Mouse (Mus musculus) adipose tissue, adult 10 weeks (tissue): Measurements from ENCODE around the gene 4833427G06Rik. TPM values are rescaled to one million over a fixed set of nuclear protein-coding genes. Genes with fewer than 3 reads are reported as not detected.

Experiments used
- polyA plus RNA-seq: library from polyadenylated mRNA; stranded (reverse); fragments of 350-450 nt; fragmentation: Illumina TruSeq; extraction: RNeasy Lipid Tissue Mini Kit (QIAGEN cat#74804); gene quantifications from one replicate; pipeline ENCODE4 v1.2.3, GENCODE M21; 2014; ENCODE audit warnings: low read depth, low replicate concordance

The 4833427G06Rik gene
- 2.9 TPM for polyA plus RNA-seq

GRCm38 (mm10) chr9:51101756-51102425 is at the start of gene 4833427G06Rik:
Gene 4833427G06Rik (minus strand): TSS chr9:51102078.

GRCm38 (mm10) chr9:51076979-51077315 is 24.9 kb downstream of the 4833427G06Rik start, which contains the start of gene Layn:
Gene Layn (minus strand): TSS chr9:51077094.

GRCm38 (mm10) chr9:51060601-51061000 is 41.3 kb downstream of the 4833427G06Rik start, which contains the start of gene Btg4:
Gene Btg4 (plus strand): TSS chr9:51060901.

Other genes with a start within 250 kb of the 4833427G06Rik start
- 91.3 TPM for gene Sik2, start 93.0 kb downstream of the 4833427G06Rik start, polyA plus RNA-seq
- gene Btg4, start 41.2 kb downstream of the 4833427G06Rik start, polyA plus RNA-seq, result 0.65 TPM
- gene Layn, start 25.0 kb downstream of the 4833427G06Rik start, polyA plus RNA-seq, result 6.4 TPM
- 0.29 TPM for gene Gm32742, start 63.4 kb upstream of the 4833427G06Rik start, polyA plus RNA-seq
- gene Pou2af1, start 111.6 kb upstream of the 4833427G06Rik start, polyA plus RNA-seq, result 1.0 TPM
- gene Colca2, start 176.5 kb upstream of the 4833427G06Rik start, polyA plus RNA-seq, result 13.8 TPM
- not detected for gene 1810046K07Rik, start 226.8 kb upstream of the 4833427G06Rik start, polyA plus RNA-seq